Mouse (Mus musculus) heart, embryonic 15.5 days (tissue): Measurements from ENCODE around the gene Vmn1r58. TPM values are rescaled to one million over a fixed set of nuclear protein-coding genes. Genes with fewer than 3 reads are reported as not detected.
"Not testable (repeated sequence)": the region's sequence is repeated elsewhere in the genome, so short reads cannot be mapped to it uniquely, and the experiment has no call there.

ENCODE experiments used
- ATAC-seq: fragments of 200-750 bp; cut with Nextera tagmentation; replicated peaks from 2 replicates; pipeline ENCODE4 v1.8.0; 2017; ENCODE audit warnings: low read depth, moderate TSS enrichment; ENCODE audit not compliant: insufficient number of reproducible peaks, insufficient read depth, low FRiP score
- H3K27ac ChIP-seq: fragments of 300-500 bp; sonication (generic); 2 replicates; pipeline ENCODE4 v1.5.1; 2015; ENCODE audit warnings: mild to moderate bottlenecking, inconsistent platforms
- H3K27me3 ChIP-seq: fragments of 300-500 bp; sonication (generic); 2 replicates; pipeline ENCODE4 v1.6.1; 2015; ENCODE audit warnings: inconsistent platforms
- H3K36me3 ChIP-seq: fragments of 300-500 bp; sonication (generic); 2 replicates; pipeline ENCODE4 v1.6.1; 2015; ENCODE audit warnings: mild to moderate bottlenecking, inconsistent platforms
- H3K4me1 ChIP-seq: fragments of 300-500 bp; sonication (generic); replicated peaks from 2 replicates; pipeline ENCODE4 v1.6.1; 2015; ENCODE audit warnings: inconsistent platforms
- H3K4me2 ChIP-seq: fragments of 300-500 bp; sonication (generic); 2 replicates; pipeline ENCODE4 v1.6.1; 2015; ENCODE audit warnings: inconsistent platforms, mild to moderate bottlenecking, moderate library complexity
- H3K4me3 ChIP-seq: fragments of 300-500 bp; sonication (generic); 2 replicates; pipeline ENCODE4 v1.5.1; 2015; ENCODE audit warnings: mild to moderate bottlenecking, inconsistent platforms
- H3K9ac ChIP-seq: fragments of 300-500 bp; sonication (generic); 2 replicates; pipeline ENCODE4 v1.6.1; 2015; ENCODE audit warnings: mild to moderate bottlenecking, inconsistent platforms
- H3K9me3 ChIP-seq: fragments of 300-500 bp; sonication (generic); replicated peaks from 2 replicates; pipeline ENCODE4 v1.6.1; 2016; ENCODE audit warnings: inconsistent platforms
- WGBS: fragments of 180-500 bp; shearing (Covaris S2); methylation state at CpG from one replicate; pipeline ENCODE4 v1.1.7; 2015; ENCODE audit warnings: mixed read lengths; 5-methylcytosine and 5-hydroxymethylcytosine counted together
- polyA plus RNA-seq: library from polyadenylated mRNA; unstranded; fragments of >200 nt; fragmentation: Nextera tagmentation; extraction: Ambion mirVana; gene quantifications from 2 replicates; pipeline ENCODE4 v1.2.1, GENCODE M21; 2015

Vmn1r58 gene
- polyA plus RNA-seq: not detected in 2 replicates

DNA sequence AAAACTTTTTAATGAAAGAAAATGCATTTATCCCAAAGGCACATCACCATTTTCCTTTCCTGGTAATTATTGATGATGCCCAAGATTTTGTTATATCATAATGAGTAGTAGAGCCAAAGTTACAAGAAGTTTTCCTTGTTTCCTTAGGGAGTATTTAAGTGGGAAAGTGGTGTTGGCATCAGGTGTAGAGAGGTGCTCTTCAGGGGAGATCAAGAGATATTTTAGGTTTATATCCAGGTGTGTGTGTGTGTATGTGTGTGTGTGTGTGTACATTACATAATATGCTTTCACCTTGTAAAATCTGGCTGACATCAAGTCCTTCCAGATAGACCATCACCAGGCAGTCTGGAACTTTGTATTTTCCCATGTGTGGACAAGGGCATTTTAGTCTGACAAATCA is at the start of gene Vmn1r58:
Gene Vmn1r58, minus strand, starts transcription at position 101 of the 400 bp plus-strand sequence.
- not testable (repeated sequence) for H3K4me2 ChIP-seq, H3K9ac ChIP-seq, H3K9me3 ChIP-seq, H3K36me3 ChIP-seq, H3K4me1 ChIP-seq, H3K27me3 ChIP-seq, H3K4me3 ChIP-seq, H3K27ac ChIP-seq, ATAC-seq

GRCm38 (mm10) chr7:5456674-5457073 is 43.5 kb upstream of the Vmn1r58 start, which contains the start of gene Vmn1r59:
Gene Vmn1r59 (minus strand): TSS chr7:5456774.
- H3K27ac ChIP-seq: no peak within 1 kb of the TSS
- no peaks in the 10 kb centered on the region for H3K27me3 ChIP-seq
- H3K9ac ChIP-seq: no peak within 1 kb of the TSS
- no peak within 1 kb of the TSS for H3K4me3 ChIP-seq
- no peak for ATAC-seq
- H3K4me1 ChIP-seq: no peaks in the 10 kb centered on the region
- H3K9me3 ChIP-seq: 0 out of 2 replicates have a peak, but pooled peaks cover 8% of the 10 kb centered on the region
- no peaks in the 10 kb centered on the region for H3K36me3 ChIP-seq
- H3K4me2 ChIP-seq: no peak within 1 kb of the TSS

- WGBS: 57% methylated on average over 3 of the region's 3 CpGs
- not testable (repeated sequence) for H3K4me1 ChIP-seq, ATAC-seq, H3K9ac ChIP-seq, H3K4me3 ChIP-seq, H3K4me2 ChIP-seq, H3K27ac ChIP-seq, H3K36me3 ChIP-seq, H3K27me3 ChIP-seq
- 0 out of 2 replicates have a peak, but pooled peaks cover 10% of the 10 kb centered on the region for H3K9me3 ChIP-seq
Observed at GRCm38 (mm10) chr7:5454011-5454410, 40.8 kb upstream of the Vmn1r58 start.

- no peak for ATAC-seq
- Histone ChIP-seq H3K4me3 (no peak overlapping the region), H3K9ac (no peak overlapping the region), H3K4me2 (no peak overlapping the region), H3K4me1 (no peaks in the 10 kb centered on the region), H3K27me3 (no peaks in the 10 kb centered on the region), H3K27ac (no peak overlapping the region), H3K9me3 (0 out of 2 replicates have a peak, but pooled peaks cover 6% of the 10 kb centered on the region), H3K36me3 (no peaks in the 10 kb centered on the region)
Observed at GRCm38 (mm10) chr7:5448627-5449026, 35.4 kb upstream of the Vmn1r58 start.

DNA sequence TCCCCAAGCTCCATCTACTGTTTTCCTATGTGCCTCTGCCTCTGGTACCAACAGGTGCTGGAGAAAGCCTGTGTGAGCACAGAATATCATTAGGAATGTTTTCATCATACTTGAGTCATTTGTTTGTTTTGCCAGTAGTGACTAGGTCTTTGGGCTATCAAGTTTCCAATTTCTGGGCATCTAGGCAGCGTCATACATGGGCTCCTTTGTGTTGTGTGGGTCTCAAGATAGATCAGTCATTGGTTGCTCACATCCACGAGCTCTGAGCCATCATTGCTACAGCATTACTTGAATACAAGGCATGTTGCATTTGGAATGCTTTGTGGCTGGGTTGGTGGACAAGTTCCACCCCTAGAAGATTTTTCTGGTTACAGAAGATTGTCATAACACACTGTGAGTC is 7.0 kb downstream of the Vmn1r58 start:
- Histone ChIP-seq H3K4me1 (no peaks in the 10 kb centered on the region), H3K27me3 (no peaks in the 10 kb centered on the region), H3K36me3 (no peaks in the 10 kb centered on the region), H3K4me2 (no peak overlapping the region), H3K9me3 (peaks cover 12% of the 10 kb centered on the region; the same call in 1 of the 2 replicates), H3K27ac (no peak overlapping the region), H3K9ac (no peak overlapping the region), H3K4me3 (no peak overlapping the region)
- WGBS: 34% methylated on average over 2 of the region's 2 CpGs
- ATAC-seq: no peak

DNA sequence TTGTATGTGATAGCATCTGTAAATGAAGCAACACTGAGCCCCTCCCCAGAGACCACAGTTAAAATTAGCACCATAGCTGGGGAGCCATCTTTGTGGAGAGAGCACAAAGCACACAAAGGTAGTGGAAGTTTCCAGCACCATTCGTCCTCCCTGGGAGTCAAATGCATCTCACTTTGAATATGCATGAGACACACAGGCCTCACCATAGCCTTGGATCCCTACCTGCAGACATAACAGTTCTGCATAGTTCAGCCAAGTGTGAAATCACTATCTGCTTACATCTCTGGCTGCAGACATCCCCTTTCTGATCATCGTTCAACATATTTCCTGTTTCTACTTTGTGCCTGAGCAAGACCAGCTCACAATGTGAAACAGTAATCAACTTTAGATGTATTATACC is 46.5 kb downstream of the Vmn1r58 start:
- ATAC-seq: no peak
- WGBS: 67% methylated on average over 2 of the region's 2 CpGs
- Histone ChIP-seq H3K9me3 (peaks cover 4% of the 10 kb centered on the region; the same call in 1 of the 2 replicates), H3K27me3 (no peaks in the 10 kb centered on the region), H3K27ac (no peak overlapping the region), H3K9ac (no peak overlapping the region), H3K36me3 (no peaks in the 10 kb centered on the region), H3K4me3 (no peak overlapping the region), H3K4me2 (no peak overlapping the region), H3K4me1 (no peaks in the 10 kb centered on the region)

DNA sequence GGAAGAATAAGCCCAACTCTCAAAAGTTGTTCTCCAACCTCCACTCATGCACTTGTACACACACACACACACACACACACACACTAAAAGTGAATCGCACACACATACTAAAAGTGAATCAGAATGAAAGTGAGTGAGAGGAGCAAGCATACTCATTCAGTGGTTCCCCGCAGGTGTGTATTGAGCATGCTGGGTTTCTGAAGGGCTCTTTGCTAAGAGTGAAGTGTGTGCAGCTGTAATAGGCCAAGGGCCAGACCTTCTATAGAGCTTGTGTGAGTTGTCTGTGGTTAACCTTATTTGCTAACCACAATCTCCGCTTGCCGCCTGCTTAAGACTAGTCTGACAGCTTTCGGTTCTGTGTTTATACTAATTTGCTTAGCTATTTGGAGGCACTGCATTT is 49.6 kb downstream of the Vmn1r58 start:
- 84% methylated on average over 5 of the region's 5 CpGs for WGBS
- H3K4me2 ChIP-seq: no peak overlapping the region
- H3K9me3 ChIP-seq: peaks cover 7% of the 10 kb centered on the region; the same call in 1 of the 2 replicates
- H3K4me3 ChIP-seq: no peak overlapping the region
- no peak overlapping the region for H3K27ac ChIP-seq
- no peaks in the 10 kb centered on the region for H3K4me1 ChIP-seq
- no peaks in the 10 kb centered on the region for H3K36me3 ChIP-seq
- no peak for ATAC-seq
- no peaks in the 10 kb centered on the region for H3K27me3 ChIP-seq
- no peak overlapping the region for H3K9ac ChIP-seq

Other genes with a start within 250 kb of the Vmn1r58 start
- not detected in 2 replicates for gene Vmn1r56, start 216.6 kb downstream of the Vmn1r58 start, polyA plus RNA-seq
- not detected in 2 replicates for gene Vmn1r57, start 194.9 kb downstream of the Vmn1r58 start, polyA plus RNA-seq
- gene Gm5065, start 62.9 kb downstream of the Vmn1r58 start, polyA plus RNA-seq: not detected in 2 replicates
- gene Nlrp2, start 62.4 kb downstream of the Vmn1r58 start, polyA plus RNA-seq: not detected in 2 replicates
- not detected in 2 replicates for gene Vmn1r59, start 43.4 kb upstream of the Vmn1r58 start, polyA plus RNA-seq
- not detected in 2 replicates for gene Vmn2r28, start 80.6 kb upstream of the Vmn1r58 start, polyA plus RNA-seq
- not detected in 2 replicates for gene Vmn1r60, start 133.9 kb upstream of the Vmn1r58 start, polyA plus RNA-seq
- not detected in 2 replicates for gene Vmn1r61, start 199.9 kb upstream of the Vmn1r58 start, polyA plus RNA-seq